Mouse (Mus musculus): ENCODE data around the gene Pphln1. TPM values are rescaled to one million over a fixed set of nuclear protein-coding genes. Genes with fewer than 3 reads are reported as not detected.
A peak's percentile ranks its signal among the peaks of the same experiment; 100 is the strongest.

Pphln1 gene
- polyA plus RNA-seq, 1 experiment from 2014 or later: 102 TPM

DNA sequence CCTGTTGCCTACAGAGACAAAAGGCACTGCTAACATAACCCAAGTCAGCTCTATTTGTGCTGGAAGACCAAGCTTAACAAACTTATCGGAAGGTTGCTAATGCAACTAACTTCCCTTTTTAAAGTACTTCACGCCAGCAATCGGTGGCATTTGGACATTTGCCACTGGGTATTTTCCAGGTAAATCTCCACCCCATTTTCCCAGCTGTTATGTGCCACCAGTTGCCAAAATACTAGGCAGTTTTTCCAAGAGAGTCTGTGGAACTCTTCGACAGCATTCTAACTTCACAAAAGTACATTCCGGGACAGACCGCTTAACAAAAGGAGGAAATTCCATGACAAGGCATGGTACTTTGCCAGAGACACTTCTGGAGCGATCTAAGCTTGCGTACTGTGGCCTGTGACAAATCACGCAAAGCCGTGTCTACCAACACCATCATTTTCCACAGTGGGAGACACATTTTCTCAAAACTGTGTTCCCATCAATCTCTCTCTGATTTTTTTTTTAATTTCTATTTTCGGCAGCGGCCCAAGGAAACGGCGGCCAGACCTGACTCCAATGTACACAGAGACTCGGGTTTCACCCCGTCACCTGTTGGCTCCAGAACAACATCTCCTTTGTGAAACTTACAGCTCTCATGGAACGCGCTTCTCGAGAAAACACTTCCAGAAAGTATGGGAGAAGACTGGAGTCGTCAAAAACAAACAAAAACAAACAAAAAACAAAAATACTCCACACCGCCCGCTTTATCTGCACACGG, 120.2 kb downstream of the Pphln1 start:
- peaks cover 67% of the 10 kb centered on the region for H3K4me1 ChIP-seq
- peak overlapping the region; percentile 88 for H3K27ac ChIP-seq
- H3K27me3 ChIP-seq (ENCODE audit: poor library complexity, severe bottlenecking): peaks cover 89% of the 10 kb centered on the region
- no peaks in the 10 kb centered on the region for H3K36me3 ChIP-seq (replicated peaks)
- WGBS: 4% methylated on average over 23 of the region's 23 CpGs
- H3K4me3 ChIP-seq: peak overlapping the region; percentile 85
- H3K9me3 ChIP-seq: no peaks in the 10 kb centered on the region
- DNase-seq (ENCODE audit: extremely low spot score, low spot score): peak; percentile 29

DNA sequence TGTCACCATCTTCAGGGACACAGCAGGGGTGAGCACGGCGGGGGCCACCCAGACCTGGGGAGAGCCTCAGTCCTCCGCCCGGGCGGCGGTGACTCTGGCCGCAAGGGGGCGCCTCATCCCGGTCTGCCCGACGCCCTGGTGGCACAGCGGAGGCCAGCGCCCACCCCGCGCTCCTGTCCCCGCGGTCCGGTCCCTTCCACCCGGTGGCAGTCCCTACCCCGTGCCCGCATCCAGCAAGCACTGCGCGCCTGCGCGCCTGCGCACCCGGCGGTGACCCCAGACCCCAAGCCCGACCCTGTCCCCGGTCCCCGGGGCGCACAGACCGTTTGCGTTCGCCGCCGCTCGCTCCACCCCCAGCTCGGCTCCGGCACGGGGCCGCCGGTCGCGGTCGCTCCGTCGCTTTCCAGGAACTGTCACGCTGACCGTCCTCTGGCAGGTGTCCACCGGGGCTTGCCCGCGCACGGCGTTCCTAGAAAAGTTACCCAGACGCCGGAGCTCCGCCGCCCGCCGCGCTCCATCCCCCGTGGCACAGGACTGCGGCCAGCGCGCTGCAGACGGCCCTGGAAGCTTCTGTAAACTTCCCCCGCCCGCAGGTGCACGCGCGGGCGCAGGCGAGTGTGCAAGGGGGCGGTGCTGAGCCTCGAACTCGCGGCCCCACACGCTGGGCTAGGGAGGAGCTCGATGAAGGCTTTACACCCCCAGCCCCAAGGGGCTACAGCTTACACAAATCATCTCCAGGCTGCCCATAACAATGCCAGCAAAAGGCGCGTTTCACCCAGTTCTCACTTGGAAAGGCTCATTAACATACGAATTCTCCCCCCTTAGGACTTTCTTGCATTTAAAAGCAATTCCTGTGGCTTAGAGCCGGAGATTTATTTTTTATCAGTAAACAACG, 121.0 kb downstream of the Pphln1 start:
- WGBS: under 1% methylated on average over 85 of the region's 85 CpGs
- Histone ChIP-seq H3K27me3 (ENCODE audit: poor library complexity, severe bottlenecking) (peaks cover 89% of the 10 kb centered on the region), H3K27ac (peak overlapping the region; percentile 88), H3K36me3 (replicated peaks) (no peaks in the 10 kb centered on the region), H3K4me1 (peaks cover 58% of the 10 kb centered on the region), H3K4me3 (peak overlapping the region; percentile 85), H3K9me3 (no peaks in the 10 kb centered on the region)
- peak; percentile 75 for DNase-seq (ENCODE audit: extremely low spot score, low spot score)

DNA sequence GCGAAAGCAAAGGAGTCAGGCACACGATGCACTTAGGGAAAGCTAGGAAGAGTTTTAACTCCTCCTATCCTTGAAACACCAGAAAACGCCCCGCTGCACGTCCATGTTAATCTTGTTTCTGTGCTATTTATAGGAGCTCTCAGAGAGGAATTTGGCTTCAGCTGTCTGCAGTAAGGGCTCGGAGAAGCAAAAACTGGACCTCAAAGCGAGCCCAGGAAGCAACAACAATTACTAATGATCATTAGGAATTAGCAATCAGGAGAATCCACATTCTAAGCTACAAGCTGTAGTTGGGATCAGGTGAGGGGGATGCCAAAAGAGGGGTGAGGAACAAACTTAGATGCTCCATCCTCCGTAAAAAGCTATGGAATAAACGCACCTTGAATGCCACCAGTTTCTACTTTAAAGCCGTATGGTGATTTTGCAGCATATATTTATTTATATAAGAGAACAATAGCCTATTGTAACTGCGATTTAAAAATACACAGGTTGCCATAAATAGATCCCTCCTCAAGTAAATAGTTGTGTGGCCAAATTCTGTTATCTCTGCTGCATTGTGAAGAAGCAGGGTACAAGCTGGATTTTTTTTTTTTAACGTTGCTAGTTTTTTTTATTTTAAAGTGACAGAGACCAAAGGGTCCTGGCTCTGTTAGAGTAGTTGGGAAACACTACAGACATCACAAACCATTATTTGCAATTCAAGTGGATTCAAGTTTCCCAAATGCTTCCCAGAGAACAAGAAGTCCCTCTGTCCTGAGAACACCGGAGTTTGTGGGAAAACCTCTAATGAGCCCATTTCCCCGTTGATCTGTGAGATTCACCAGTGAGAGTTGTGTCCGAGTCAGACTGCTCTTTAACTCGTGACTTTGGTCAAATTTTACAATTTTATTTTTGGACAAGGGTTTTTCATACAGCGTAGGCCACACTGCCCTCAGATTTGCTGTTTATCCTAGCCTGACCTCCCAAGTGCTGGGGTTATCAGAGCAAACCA, 122.0 kb downstream of the Pphln1 start:
- Histone ChIP-seq H3K36me3 (replicated peaks) (no peaks in the 10 kb centered on the region), H3K4me1 (peaks cover 49% of the 10 kb centered on the region), H3K4me3 (peak overlapping the region; percentile 85), H3K27me3 (ENCODE audit: poor library complexity, severe bottlenecking) (peaks cover 81% of the 10 kb centered on the region), H3K9me3 (no peaks in the 10 kb centered on the region), H3K27ac (peak overlapping the region; percentile 88; the same call in 1 of the 2 replicates)
- DNase-seq (ENCODE audit: extremely low spot score, low spot score): no peak
- 5% methylated on average over 17 of the region's 17 CpGs for WGBS

DNA sequence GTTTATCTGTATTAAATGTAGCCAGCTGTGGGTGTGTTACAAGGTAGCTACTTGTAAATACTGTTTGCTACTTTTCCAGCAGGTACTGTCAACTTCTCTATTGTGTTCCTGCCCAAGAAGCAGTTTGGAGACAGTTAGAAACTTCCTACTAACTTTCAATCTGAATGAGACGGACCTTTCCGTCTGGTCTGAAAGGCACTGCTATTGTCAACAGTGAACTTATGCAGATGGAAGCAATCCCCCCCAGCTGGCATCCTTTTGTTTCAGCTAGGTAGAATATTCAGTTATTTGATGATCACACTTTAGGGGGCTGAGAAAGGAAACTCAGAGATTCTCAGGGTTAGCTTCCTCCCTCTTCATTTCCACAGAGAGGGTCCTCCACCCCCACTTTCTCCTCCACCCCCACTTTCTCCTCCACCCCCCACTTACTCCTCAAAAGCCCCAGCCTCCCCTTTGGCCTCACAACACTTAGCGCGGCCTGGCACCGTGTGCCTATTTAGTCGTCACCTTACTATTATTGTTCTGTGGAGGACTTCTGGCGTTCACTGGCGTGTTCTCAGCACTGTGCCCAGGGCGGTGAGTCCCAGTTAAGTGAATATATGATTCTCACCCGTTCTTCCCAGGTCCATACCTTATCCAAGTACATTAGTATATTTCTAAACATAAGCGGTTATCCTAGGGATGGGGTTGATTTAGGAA, 123.1 kb downstream of the Pphln1 start:
- peaks cover 70% of the 10 kb centered on the region for H3K27me3 ChIP-seq (ENCODE audit: poor library complexity, severe bottlenecking)
- peaks cover 45% of the 10 kb centered on the region for H3K4me1 ChIP-seq
- no peak for DNase-seq (ENCODE audit: extremely low spot score, low spot score)
- H3K27ac ChIP-seq: no peak overlapping the region
- H3K4me3 ChIP-seq: no peak overlapping the region
- no peaks in the 10 kb centered on the region for H3K36me3 ChIP-seq (replicated peaks)
- 31% methylated on average over 11 of the region's 11 CpGs for WGBS
- H3K9me3 ChIP-seq: no peaks in the 10 kb centered on the region

DNA sequence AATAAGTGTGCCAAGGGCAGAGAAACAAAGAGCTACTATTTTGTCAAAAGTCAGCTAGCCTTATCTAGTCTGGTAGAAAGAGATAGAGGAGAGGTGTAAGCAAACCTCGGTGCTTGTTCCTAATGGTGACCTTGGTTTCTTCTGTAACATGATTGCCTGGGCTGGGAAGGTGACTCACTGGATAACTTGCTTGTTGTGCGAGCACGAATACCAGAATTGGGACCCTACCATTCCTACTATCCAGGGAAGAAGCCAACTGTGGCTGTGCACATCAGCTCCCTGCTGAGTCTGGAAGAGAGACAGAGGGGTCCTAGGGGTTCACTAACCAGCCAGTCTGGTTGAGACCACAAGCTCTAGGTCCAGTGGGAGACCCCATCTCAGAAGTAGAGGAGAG, 123.6 kb downstream of the Pphln1 start:
- H3K4me3 ChIP-seq: no peak overlapping the region
- peaks cover 45% of the 10 kb centered on the region for H3K4me1 ChIP-seq
- WGBS: 48% methylated on average over 3 of the region's 3 CpGs
- H3K36me3 ChIP-seq (replicated peaks): no peaks in the 10 kb centered on the region
- peaks cover 69% of the 10 kb centered on the region for H3K27me3 ChIP-seq (ENCODE audit: poor library complexity, severe bottlenecking)
- no peak overlapping the region for H3K27ac ChIP-seq
- DNase-seq (ENCODE audit: extremely low spot score, low spot score): no peak
- no peaks in the 10 kb centered on the region for H3K9me3 ChIP-seq

DNA sequence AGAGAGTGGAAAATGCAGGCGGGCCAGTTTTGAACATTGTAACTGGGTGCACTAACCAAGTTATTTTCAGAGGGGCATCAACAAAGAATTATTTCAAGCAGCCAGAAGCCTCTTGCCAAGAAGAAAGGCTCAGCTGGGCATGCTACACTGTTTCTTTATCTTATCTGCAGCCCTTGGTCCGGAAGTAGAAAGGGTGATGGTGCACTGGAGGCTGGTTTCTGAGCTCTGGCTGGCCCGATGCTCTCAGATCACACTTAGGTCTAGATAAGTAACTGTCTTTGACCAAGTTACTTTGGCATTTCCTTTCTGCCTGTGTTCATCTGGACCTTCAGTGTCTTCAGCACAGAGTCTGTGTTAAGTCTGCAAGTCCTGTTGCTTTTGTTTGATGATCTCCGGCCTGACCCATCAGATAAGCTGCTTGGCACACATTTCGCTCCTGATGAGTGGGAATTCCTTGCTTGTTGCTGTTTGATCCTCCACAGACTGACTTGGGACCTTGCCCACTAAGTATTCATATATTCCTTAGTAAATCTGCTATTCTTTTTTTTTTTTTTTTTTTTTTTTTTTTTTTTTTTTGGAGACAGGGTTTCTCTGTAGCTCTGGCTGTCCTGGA, 127.3 kb downstream of the Pphln1 start:
- Histone ChIP-seq H3K9me3 (no peaks in the 10 kb centered on the region), H3K4me3 (no peak overlapping the region), H3K27me3 (ENCODE audit: poor library complexity, severe bottlenecking) (peaks cover 38% of the 10 kb centered on the region), H3K27ac (no peak overlapping the region), H3K36me3 (replicated peaks) (no peaks in the 10 kb centered on the region), H3K4me1 (peaks cover 18% of the 10 kb centered on the region)
- no peak for DNase-seq (ENCODE audit: extremely low spot score, low spot score)
- 87% methylated on average over 5 of the region's 5 CpGs for WGBS

DNA sequence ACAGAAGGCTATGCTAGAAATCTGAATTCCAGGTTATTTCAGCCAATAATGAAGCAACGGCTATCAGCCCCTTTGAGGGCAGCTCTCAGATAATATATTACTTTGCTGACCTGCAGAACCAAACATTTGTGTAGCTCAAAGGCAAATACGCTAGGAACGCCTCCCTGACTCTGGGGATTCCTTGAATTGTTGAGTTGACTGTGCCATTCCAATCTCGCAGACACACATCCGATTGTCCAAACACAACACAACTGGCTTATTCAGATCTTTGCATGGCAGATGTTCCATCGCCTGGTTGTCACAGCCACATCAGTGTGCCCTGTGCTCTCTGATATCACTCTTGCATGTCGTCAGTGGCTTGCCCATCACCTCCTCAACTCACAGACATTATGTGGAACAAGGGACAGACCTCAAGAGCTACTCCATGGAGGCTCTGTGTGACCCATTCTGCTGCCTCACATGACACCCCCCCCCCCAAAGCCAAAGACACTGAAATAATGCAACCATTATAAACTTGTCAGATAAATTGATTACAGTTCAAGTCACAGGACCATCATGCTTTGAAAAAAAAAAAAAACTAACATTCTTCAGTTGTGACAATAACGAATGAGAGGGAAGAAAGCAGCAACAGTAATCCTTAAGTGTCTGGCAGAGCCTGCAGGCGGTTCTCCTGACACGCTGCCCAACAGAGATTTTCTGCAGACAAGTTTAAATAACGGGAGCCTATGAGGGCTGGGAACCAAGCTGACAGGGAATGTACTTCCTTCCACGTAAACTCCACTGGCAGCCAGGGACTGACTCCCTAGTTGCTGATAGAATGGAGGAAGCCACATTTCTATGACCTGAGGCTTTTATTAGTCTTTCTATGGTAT, 131.9 kb downstream of the Pphln1 start:
- H3K4me1 ChIP-seq: 0 out of 2 replicates have a peak, but pooled peaks cover 7% of the 10 kb centered on the region
- 70% methylated on average over 12 of the region's 12 CpGs for WGBS
- H3K27me3 ChIP-seq (ENCODE audit: poor library complexity, severe bottlenecking): no peaks in the 10 kb centered on the region
- H3K9me3 ChIP-seq: no peaks in the 10 kb centered on the region
- no peak for DNase-seq (ENCODE audit: extremely low spot score, low spot score)
- H3K4me3 ChIP-seq: no peak overlapping the region
- no peak overlapping the region for H3K27ac ChIP-seq
- H3K36me3 ChIP-seq (replicated peaks): no peaks in the 10 kb centered on the region

DNA sequence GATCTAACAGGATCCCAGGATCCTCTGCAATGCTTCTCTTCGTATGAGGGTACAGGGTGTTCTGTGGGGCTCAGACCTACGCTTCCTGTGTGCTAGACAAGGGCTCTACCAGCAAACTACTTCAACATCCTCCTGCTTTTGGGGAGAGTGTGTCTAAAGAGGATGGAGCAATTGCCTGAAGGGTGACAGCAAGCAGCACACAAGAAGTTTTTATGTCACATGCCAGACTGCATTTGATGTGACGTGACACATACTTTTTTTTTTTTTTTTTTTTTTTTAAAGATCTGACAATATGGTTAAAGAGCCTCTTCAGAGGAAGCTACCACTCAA, 132.5 kb downstream of the Pphln1 start:
- no peak for DNase-seq (ENCODE audit: extremely low spot score, low spot score)
- Histone ChIP-seq H3K36me3 (replicated peaks) (no peaks in the 10 kb centered on the region), H3K4me1 (0 out of 2 replicates have a peak, but pooled peaks cover 7% of the 10 kb centered on the region), H3K4me3 (no peak overlapping the region), H3K27ac (no peak overlapping the region), H3K27me3 (ENCODE audit: poor library complexity, severe bottlenecking) (no peaks in the 10 kb centered on the region), H3K9me3 (no peaks in the 10 kb centered on the region)
- 77% methylated on average over 3 of the region's 3 CpGs for WGBS

DNA sequence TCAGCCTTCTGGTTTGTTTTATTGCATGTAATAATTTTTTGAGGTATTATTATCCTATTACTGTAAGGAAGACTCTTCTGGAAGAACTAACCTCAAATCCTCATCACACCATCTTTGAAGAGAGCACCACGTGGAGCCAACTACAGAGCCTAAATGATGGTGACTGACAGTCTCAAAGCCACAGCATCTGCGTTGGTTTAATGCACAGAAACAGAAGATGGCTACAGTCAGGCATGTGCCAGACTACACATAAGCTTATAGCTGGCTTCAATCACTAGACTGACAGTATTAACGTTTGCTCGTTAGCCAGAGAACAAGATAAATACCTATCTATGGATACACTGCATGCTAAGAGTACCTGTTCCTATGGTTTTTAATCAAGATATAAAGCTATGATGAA, 138.0 kb downstream of the Pphln1 start:
- peaks cover 22% of the 10 kb centered on the region for H3K4me1 ChIP-seq
- H3K27ac ChIP-seq: no peak overlapping the region
- H3K4me3 ChIP-seq: no peak overlapping the region
- H3K27me3 ChIP-seq (ENCODE audit: poor library complexity, severe bottlenecking): no peaks in the 10 kb centered on the region
- H3K36me3 ChIP-seq (replicated peaks): no peaks in the 10 kb centered on the region
- DNase-seq (ENCODE audit: extremely low spot score, low spot score): no peak
- WGBS: 91% methylated on average over 4 of the region's 4 CpGs
- no peaks in the 10 kb centered on the region for H3K9me3 ChIP-seq

DNA sequence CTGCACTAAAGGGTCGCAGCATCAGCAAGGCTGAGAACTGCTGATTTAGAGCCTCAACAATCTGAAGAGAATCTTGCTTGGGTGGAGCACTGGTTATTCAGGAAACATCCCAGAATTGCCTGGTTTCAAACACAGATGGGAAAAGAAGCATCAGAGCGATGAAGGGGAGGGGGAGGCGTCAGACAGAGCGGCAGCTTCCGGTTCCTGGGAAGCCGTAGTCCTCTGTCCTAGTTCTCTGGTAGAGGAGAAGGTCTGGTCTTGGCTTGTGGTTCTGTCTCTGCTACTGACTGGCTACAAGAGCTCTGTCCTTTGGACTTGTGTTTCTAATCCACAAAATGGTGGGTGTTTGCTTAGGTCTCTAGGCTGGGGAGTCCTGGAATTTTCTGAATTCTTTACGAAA, 139.6 kb downstream of the Pphln1 start:
- whole genome bisulfite sequencing: 88% methylated on average over 7 of the region's 7 CpGs

More for the DNA sequence above, 139.6 kb downstream of the Pphln1 start:
- Histone ChIP-seq H3K27ac (no peak overlapping the region), H3K4me3 (no peak overlapping the region), H3K4me1 (peaks cover 22% of the 10 kb centered on the region), H3K9me3 (no peaks in the 10 kb centered on the region), H3K27me3 (ENCODE audit: poor library complexity, severe bottlenecking) (no peaks in the 10 kb centered on the region), H3K36me3 (replicated peaks) (no peaks in the 10 kb centered on the region)
- DNase-seq (ENCODE audit: extremely low spot score, low spot score): no peak
